Comparison of ENCODE assay signal across 8 mouse cellular contexts in genomic region chr11:55087006-55087405, GRCm38 (mm10). TPM values are rescaled to one million over a fixed set of nuclear protein-coding genes. Genes with fewer than 3 reads are reported as not detected.
A peak's percentile ranks its signal among the peaks of the same experiment; 100 is the strongest.
DNase-seq lines count a peak whose midpoint lies in the region; ATAC-seq and TF ChIP-seq lines count a peak whose summit lies in the region.

No protein-coding gene starts in this region.

- H3K9me3 ChIP-seq in liver, embryonic 14.5 days (ENCODE audit: control insufficient read depth, low read length) = no peaks in the 10 kb centered on the region

- H3K36me3 ChIP-seq in C2C12 (ENCODE audit: control insufficient read depth, insufficient read depth) = no peaks in the 10 kb centered on the region
- H3K36me3 ChIP-seq in liver, embryonic 14.5 days (replicated peaks; ENCODE audit: control insufficient read depth, insufficient read depth, low read depth) = no peaks in the 10 kb centered on the region

- H3ac ChIP-seq in C2C12 (ENCODE audit: control insufficient read depth, insufficient read length, low read depth) = no peak overlapping the region

- no peak overlapping the region for H3K9ac ChIP-seq in liver, embryonic 14.5 days (replicated peaks)

- DNase-seq in Patski (ENCODE audit: low read depth, low spot score) = no peak
- DNase-seq in cerebellum, postnatal 14 days = peak; percentile 86 to 87
- peak; percentile 73 for DNase-seq in gastrocnemius, postnatal 14 days
- DNase-seq in kidney, adult 9 months = peak; percentile 72
- DNase-seq in liver, embryonic 14.5 days (ENCODE audit: low read depth in 3 of 3, low spot score in 3 of 3) = peak; percentile 33 to 42 (median 34)
- peak; percentile 54 for DNase-seq in retina, adult 2 months (ENCODE audit: low read depth, low spot score)
- peak; percentile 74 for DNase-seq in urinary bladder, postnatal 25 days (ENCODE audit: low spot score)

- peak; percentile 73 for TF ChIP-seq CTCF in C2C12 (IDR thresholded peaks at IDR 0.05; ENCODE audit: control insufficient read depth, insufficient read depth, insufficient read length)
- TF ChIP-seq CTCF in Patski (IDR thresholded peaks at IDR 0.05) = peak; percentile 84
- TF ChIP-seq CTCF in liver, embryonic 14.5 days (IDR thresholded peaks at IDR 0.05; ENCODE audit: low read depth) = peak; percentile 90

- H3K27ac ChIP-seq in liver, embryonic 14.5 days = no peak overlapping the region

- no peaks in the 10 kb centered on the region for H3K79me2 ChIP-seq in C2C12 (ENCODE audit: control insufficient read depth, insufficient read depth)

- no peaks in the 10 kb centered on the region for H3K4me1 ChIP-seq in liver, embryonic 14.5 days (replicated peaks; ENCODE audit: control insufficient read depth in 2 of 2, insufficient read depth in 2 of 2, low read length in 1 of 2)

- H3K4me2 ChIP-seq in liver, embryonic 14.5 days (ENCODE audit: low read depth) = no peak overlapping the region

- H3K4me3 ChIP-seq in C2C12 (ENCODE audit: insufficient read depth, poor library complexity, severe bottlenecking) = no peak overlapping the region
- no peak overlapping the region for H3K4me3 ChIP-seq in liver, embryonic 14.5 days (ENCODE audit: insufficient read depth in 1 of 2, low read depth in 2 of 2, low read length in 2 of 2)

- in situ Hi-C loops in Patski (cut with MboI; ENCODE audit: low pct_unique_long_range_greater_than_20kb) = loop anchor here (5.0 kb wide), 2 partner anchors 70 to 90 kb away; no protein-coding TSS in a partner anchor

- CTCF ChIA-PET in Patski (lab: Charles Lee) = interaction anchor here (0.7 to 3.5 kb wide), 24 partner anchors 9 to 285 kb away, joined by 3 to 21 read pairs (median 4); partner anchors contain the start of gene Ccdc69

- peak; percentile 39 for ATAC-seq in Patski
- ATAC-seq in liver, embryonic 14.5 days (ENCODE audit: insufficient read depth) = no peak

- H3K79me3 ChIP-seq in C2C12 (ENCODE audit: low read depth) = no peaks in the 10 kb centered on the region

- intact Hi-C loops in gastrocnemius, postnatal 14 days (cut with DNase I; ENCODE audit: low total_unique reads) = loop anchor here (10.0 kb wide), 1 partner anchor 92 kb away; no protein-coding TSS in a partner anchor

- 12% methylated on average over 10 of the region's 10 CpGs for WGBS in liver, embryonic 14.5 days (ENCODE audit: insufficient replicate concordance)

- POLR2A ChIA-PET in Patski (lab: Charles Lee) = interaction anchor here (0.6 kb wide), 1 partner anchor 329 kb away, joined by 3 read pairs; no protein-coding TSS in a partner anchor

- H3K27me3 ChIP-seq in C2C12 (ENCODE audit: control insufficient read depth, insufficient read depth, insufficient read length) (peaks cover 3% of the 10 kb centered on the region), Patski (no peaks in the 10 kb centered on the region)
- no peaks in the 10 kb centered on the region for H3K27me3 ChIP-seq in liver, embryonic 14.5 days (ENCODE audit: control insufficient read depth, insufficient read depth, low read length)

- no peak for TF ChIP-seq EP300 in liver, embryonic 14.5 days (IDR thresholded peaks at IDR 0.05; ENCODE audit: low read depth)

TF ChIP-seq in C2C12, 6 proteins besides CTCF, POLR2A, EP300 and RAD21:
- TF ChIP-seq CEBPB (IDR thresholded peaks at IDR 0.05; ENCODE audit: low read depth) = peak; percentile 77
- TF ChIP-seq MYOG (IDR thresholded peaks at IDR 0.05; ENCODE audit: control insufficient read depth, extremely low read depth, insufficient read length) = no peak
TF ChIP-seq in C2C12: peak in this region for 1.

RNA-seq across cellular contexts. Expression of gene Ccdc69, which starts 9.1 kb away (rescaled TPM):
- polyA plus RNA-seq in C2C12 (2012; fragmentation: generic; extraction: Trizol) (0.04 TPM), Patski (2021) (not detected)
- 10 to 100 TPM in 1 of 2 experiments, 1 to 10 TPM in 1; 7.8 to 14.0 TPM for total RNA-seq in gastrocnemius, postnatal 14 days (2021)
- polyA plus RNA-seq in liver, embryonic 14.5 days (2012; rRNA removed) = 0.61 and 0.77 TPM in 2 replicates
- polyA plus RNA-seq in liver, embryonic 14.5 days (2014; fragmentation: Nextera tagmentation; extraction: Ambion mirVana) = 1.0 and 1.1 TPM in 2 replicates

RNA-seq across cellular contexts. Expression of gene Gm2a, which starts 10.9 kb away (rescaled TPM):
- polyA plus RNA-seq in C2C12 (2012; fragmentation: generic; extraction: Trizol) = 2.9 TPM
- 51.9 TPM for polyA plus RNA-seq in Patski (2021)
- 1 to 10 TPM; 9.0 to 9.9 TPM for total RNA-seq in gastrocnemius, postnatal 14 days (2021)
- 5.1 and 5.5 TPM in 2 replicates for polyA plus RNA-seq in liver, embryonic 14.5 days (2012; rRNA removed)
- polyA plus RNA-seq in liver, embryonic 14.5 days (2014; fragmentation: Nextera tagmentation; extraction: Ambion mirVana) = 14.2 and 14.9 TPM in 2 replicates

RNA-seq across cellular contexts. Expression of gene Anxa6, which starts 53.8 kb away (rescaled TPM):
- polyA plus RNA-seq in C2C12 (2012; fragmentation: generic; extraction: Trizol) = 628 TPM
- 333 TPM for polyA plus RNA-seq in Patski (2021)
- total RNA-seq in gastrocnemius, postnatal 14 days (2021) = 100 to 1,000 TPM; 222 to 236 TPM
- polyA plus RNA-seq in liver, embryonic 14.5 days (2012; rRNA removed) = 21.2 and 24.2 TPM in 2 replicates
- 36.7 and 42.1 TPM in 2 replicates for polyA plus RNA-seq in liver, embryonic 14.5 days (2014; fragmentation: Nextera tagmentation; extraction: Ambion mirVana)
